Mouse (Mus musculus): ENCODE measurements at regions not wholly inside any gene's neighbourhood (a gene's known extent, or its start where the extent isn't known, plus 50 kb on each side); places are given as distances from the start of the nearest gene placed in this dataset.

DNA sequence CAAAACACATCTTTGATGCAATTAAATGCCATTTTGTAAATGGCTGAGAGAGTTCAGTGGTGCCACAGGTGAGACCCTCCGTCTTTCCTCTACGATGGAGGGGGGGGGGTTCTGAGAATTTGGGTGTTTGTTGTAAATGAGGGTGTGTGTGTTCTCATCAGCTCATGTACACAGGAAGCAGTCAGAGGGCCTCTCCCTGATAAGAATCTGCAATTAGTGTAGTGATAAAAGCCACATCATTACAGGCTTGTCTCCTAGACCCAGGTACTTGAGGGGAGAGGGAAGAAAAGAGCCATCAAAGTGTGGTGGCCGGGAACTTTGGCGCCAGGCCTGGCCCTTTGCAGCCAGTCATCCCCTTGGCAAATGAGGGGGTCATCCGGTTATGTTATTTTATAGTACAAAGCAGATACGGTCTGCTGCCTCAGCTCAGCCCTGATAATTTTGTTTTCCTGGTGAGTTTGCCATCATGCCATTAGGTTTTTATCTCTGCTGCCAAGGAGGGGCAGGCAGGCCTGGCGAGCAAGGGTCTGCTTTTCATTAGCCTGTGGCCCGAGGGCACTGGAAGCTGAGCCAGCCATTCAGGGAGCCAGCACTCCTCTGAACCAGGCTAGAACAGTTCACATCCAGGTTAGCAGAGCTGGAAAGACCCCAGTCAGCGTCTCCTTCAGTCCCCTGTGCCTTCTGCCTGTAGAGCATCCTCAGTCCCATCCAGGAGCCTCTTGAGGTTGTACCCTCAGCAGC is 59.7 kb downstream of the H2al1j start:
- H3K27me3 ChIP-seq, result no peaks in the 10 kb centered on the region
- H3K9ac ChIP-seq, result no peak overlapping the region
- 61% methylated on average over 8 of the region's 9 CpGs for WGBS

DNA sequence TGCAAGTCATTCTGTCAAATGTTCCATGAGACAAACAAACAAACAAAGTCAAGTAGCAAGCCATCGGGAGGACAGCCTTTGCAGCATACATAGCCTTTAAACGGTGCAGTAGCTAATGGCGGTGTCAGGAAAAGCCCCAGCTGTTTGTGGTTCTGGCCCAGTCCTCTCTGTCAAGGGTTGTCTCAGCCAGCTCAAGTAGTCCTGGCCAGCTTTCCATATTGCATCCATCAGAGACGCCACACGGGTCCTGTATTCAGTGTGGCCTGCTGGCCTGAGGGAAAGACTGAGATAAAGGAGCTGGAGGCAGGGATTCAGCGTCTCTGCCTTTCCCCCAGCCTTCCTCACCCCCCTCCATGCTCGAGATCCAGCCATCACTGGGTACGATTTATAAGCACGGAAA is 61.2 kb downstream of the H2al1j start:
- ATAC-seq, result no peak
- Histone ChIP-seq H3K36me3 (ENCODE audit: poor library complexity, severe bottlenecking) (no peaks in the 10 kb centered on the region), H3K27ac (no peak overlapping the region), H3K27me3 (no peaks in the 10 kb centered on the region), H3K9ac (no peak overlapping the region), H3K4me3 (no peak overlapping the region), H3K4me2 (no peak overlapping the region), H3K9me3 (replicated peaks) (no peaks in the 10 kb centered on the region), H3K4me1 (no peaks in the 10 kb centered on the region)
- WGBS, result 78% methylated on average over 9 of the region's 9 CpGs

More for the DNA sequence above, 59.7 kb downstream of the H2al1j start:
- Histone ChIP-seq H3K4me2 (no peak overlapping the region), H3K9me3 (replicated peaks) (no peaks in the 10 kb centered on the region), H3K4me3 (no peak overlapping the region), H3K36me3 (ENCODE audit: poor library complexity, severe bottlenecking) (no peaks in the 10 kb centered on the region), H3K4me1 (no peaks in the 10 kb centered on the region), H3K27ac (no peak overlapping the region)
- ATAC-seq, result no peak

DNA sequence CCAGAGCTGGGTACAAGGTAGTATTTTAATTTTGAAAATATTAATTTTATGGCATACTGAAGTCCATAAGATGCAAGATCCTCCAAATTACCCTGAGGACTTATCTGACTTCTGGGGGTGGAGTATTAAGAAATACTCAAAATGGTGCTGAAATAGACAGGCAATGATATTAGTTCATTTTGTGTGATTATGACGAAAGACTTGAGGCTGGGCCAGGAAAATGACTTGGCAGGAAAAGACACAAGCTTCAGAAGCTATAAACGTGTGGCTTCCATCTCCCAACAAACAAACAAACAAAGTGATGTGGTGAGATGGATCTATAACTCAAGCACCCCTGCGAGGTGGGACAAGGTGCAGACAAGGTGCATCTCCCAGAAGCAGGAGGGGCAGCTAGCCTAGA is 72.8 kb downstream of the H2al1j start:
- 88% methylated on average over 3 of the region's 3 CpGs for WGBS

DNA sequence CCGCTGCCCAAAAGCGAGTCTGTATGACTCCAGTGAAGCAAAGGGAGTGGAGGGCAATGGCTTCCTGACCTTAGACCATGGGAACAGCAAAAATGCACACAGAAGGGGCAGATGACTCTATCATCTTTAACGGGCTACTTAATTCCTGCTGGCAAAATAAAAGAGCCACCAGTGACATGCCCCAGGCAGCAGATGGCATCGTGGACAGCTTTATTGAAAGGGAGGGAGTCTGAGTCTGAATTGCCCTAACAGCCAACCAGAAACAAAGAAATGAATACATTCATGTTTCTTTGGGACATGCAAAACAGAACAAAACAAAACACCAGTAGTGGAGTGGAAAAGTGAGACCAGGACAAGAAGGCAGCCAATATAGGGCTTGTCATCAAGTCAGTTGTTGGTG is 76.7 kb downstream of the H2al1j start:
- no peak overlapping the region for H3K4me2 ChIP-seq
- H3K27me3 ChIP-seq, result no peaks in the 10 kb centered on the region
- ATAC-seq, result no peak
- H3K9me3 ChIP-seq (replicated peaks), result no peaks in the 10 kb centered on the region; the same call in 1 of the 2 replicates
- no peak overlapping the region for H3K9ac ChIP-seq
- H3K27ac ChIP-seq, result no peak overlapping the region
- H3K4me1 ChIP-seq, result peaks cover 5% of the 10 kb centered on the region; the same call in 1 of the 2 replicates
- WGBS, result 57% methylated on average over 4 of the region's 4 CpGs
- no peak overlapping the region for H3K4me3 ChIP-seq
- H3K36me3 ChIP-seq (ENCODE audit: poor library complexity, severe bottlenecking), result no peaks in the 10 kb centered on the region

More for the DNA sequence above, 72.8 kb downstream of the H2al1j start:
- Histone ChIP-seq H3K36me3 (ENCODE audit: poor library complexity, severe bottlenecking) (no peaks in the 10 kb centered on the region), H3K4me1 (peaks cover 5% of the 10 kb centered on the region; the same call in 1 of the 2 replicates), H3K27me3 (no peaks in the 10 kb centered on the region), H3K9ac (no peak overlapping the region), H3K27ac (no peak overlapping the region), H3K4me2 (no peak overlapping the region), H3K4me3 (no peak overlapping the region), H3K9me3 (replicated peaks) (no peaks in the 10 kb centered on the region; the same call in 1 of the 2 replicates)
- no peak for ATAC-seq

DNA sequence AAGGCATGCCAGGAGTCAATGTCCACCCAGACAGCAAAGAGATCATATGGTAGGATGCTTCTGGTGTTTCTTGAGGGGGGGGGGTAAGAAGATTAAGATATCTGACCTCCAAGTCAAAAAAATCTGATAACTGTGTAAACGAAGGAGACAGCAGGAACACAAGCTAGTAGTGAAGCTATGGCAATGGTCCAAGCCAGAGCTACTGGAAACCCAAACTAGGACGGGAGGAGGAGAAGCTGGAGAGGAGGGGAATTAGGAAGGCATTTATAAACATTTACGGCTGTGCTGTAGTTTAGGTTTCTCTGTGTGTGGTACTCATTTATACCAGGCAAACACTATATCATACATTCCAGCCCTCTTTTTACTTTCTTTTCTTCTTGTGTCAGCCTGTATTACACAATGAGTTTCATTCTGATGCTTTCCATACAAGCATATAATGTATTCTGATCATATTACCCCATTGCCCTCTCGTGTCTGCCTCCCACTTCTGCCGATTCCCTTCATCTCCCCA is 84.7 kb downstream of the H2al1j start:
- 69% methylated on average over 5 of the region's 5 CpGs for whole genome bisulfite sequencing
- Histone ChIP-seq H3K27me3 (no peaks in the 10 kb centered on the region), H3K27ac (no peak overlapping the region), H3K9ac (no peak overlapping the region), H3K4me3 (no peak overlapping the region), H3K9me3 (replicated peaks) (no peaks in the 10 kb centered on the region), H3K36me3 (ENCODE audit: poor library complexity, severe bottlenecking) (no peaks in the 10 kb centered on the region), H3K4me1 (peaks cover 6% of the 10 kb centered on the region; the same call in 1 of the 2 replicates), H3K4me2 (no peak overlapping the region)
- no peak for ATAC-seq

DNA sequence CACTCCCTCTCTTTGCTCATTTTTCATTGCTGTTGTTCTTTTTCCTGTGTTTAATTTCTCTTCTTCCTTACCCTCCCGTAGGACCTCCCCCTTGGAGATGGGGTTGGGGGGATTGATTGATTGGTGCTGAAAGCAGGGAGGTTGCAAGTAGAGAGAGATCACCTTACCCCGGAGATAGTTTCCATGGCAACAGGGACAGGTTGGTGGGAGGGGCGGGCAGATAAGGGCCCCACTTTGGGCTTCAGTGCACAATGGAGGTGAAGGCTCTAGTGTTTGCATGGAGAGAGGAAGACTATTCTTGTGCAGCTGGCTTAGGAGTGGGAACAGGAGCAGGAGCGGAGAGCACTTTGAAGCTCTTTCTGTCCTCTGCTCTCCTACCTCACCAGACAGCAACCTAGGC is 88.0 kb downstream of the H2al1j start:
- no peaks in the 10 kb centered on the region for H3K36me3 ChIP-seq (ENCODE audit: poor library complexity, severe bottlenecking)
- 34% methylated on average over 4 of the region's 4 CpGs for WGBS
- ATAC-seq, result no peak
- H3K27ac ChIP-seq, result no peak overlapping the region
- H3K4me3 ChIP-seq, result no peak overlapping the region
- H3K9ac ChIP-seq, result no peak overlapping the region
- H3K4me2 ChIP-seq, result no peak overlapping the region
- no peaks in the 10 kb centered on the region for H3K9me3 ChIP-seq (replicated peaks)
- H3K4me1 ChIP-seq, result peaks cover 13% of the 10 kb centered on the region
- no peaks in the 10 kb centered on the region for H3K27me3 ChIP-seq

DNA sequence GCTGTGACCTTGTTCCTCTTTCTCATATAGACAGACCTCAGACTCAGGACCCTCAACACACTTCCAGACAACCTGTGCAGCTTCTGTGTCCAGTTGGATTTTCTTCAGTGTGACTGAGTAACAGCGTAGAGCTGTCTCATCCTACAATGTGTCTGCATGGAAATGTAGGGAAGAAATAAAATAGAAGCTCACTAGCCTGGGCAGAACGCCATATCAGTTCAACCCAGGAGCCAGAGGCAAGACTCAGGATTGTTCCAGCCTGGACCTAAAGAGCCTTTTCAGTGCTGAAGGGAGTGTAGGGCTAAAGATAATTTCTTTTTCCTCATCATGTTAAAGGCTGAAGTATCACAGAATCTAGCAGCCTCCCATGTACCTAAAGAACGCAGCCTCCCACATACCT is 88.9 kb downstream of the H2al1j start:
- Histone ChIP-seq H3K27ac (no peak overlapping the region), H3K27me3 (no peaks in the 10 kb centered on the region), H3K4me1 (peaks cover 13% of the 10 kb centered on the region), H3K36me3 (ENCODE audit: poor library complexity, severe bottlenecking) (no peaks in the 10 kb centered on the region), H3K9me3 (replicated peaks) (no peaks in the 10 kb centered on the region), H3K9ac (no peak overlapping the region), H3K4me2 (no peak overlapping the region), H3K4me3 (no peak overlapping the region)
- no peak for ATAC-seq
- WGBS, result 88% methylated on average over 3 of the region's 3 CpGs

DNA sequence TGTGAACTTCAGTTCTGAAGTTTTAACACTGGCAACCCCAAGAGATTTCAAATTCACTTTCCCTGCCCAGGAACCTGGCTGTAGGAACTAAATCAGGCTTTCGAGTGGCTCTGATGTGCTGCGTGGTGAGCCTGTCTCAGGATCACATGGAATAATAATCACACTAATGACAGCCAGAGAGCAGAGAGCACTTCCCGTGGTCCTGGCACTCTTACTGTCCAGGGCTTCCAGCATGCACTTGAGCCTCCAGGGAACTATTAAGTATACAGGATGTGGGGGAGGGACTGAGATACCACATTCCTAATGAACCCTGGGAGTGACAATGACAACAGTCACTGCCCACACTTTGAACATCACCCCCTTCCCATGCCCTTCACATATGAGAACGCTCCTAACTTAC is 90.2 kb downstream of the H2al1j start:
- Histone ChIP-seq H3K9ac (no peak overlapping the region), H3K9me3 (replicated peaks) (no peaks in the 10 kb centered on the region), H3K27ac (no peak overlapping the region), H3K4me2 (no peak overlapping the region), H3K27me3 (no peaks in the 10 kb centered on the region), H3K4me1 (peaks cover 13% of the 10 kb centered on the region), H3K4me3 (no peak overlapping the region), H3K36me3 (ENCODE audit: poor library complexity, severe bottlenecking) (no peaks in the 10 kb centered on the region)
- 65% methylated on average over 4 of the region's 4 CpGs for WGBS
- ATAC-seq, result no peak

DNA sequence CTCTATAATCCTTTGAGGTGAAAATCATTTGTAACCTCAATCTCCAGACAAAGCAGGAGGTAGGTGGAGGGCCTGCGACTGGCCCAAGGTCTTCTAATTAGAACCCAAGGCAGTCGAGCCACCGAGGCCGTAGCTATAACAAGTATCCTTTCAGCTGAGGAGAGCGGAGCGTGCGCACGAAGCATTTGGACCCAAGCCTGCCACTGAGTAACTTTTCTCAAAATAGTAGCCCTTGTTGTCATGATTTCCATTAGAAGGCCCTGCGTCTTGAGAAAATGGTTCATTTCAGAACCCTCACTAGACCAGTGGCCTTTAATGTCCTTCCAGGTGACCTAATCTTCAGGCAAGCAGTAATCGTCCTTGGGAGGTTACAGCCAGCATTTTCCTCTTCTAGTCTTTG is 90.6 kb downstream of the H2al1j start:
- Histone ChIP-seq H3K36me3 (ENCODE audit: poor library complexity, severe bottlenecking) (no peaks in the 10 kb centered on the region), H3K4me3 (no peak overlapping the region), H3K4me2 (no peak overlapping the region), H3K4me1 (peaks cover 13% of the 10 kb centered on the region), H3K27ac (no peak overlapping the region), H3K27me3 (no peaks in the 10 kb centered on the region), H3K9me3 (replicated peaks) (no peaks in the 10 kb centered on the region), H3K9ac (no peak overlapping the region)
- WGBS, result 80% methylated on average over 10 of the region's 10 CpGs
- no peak for ATAC-seq

DNA sequence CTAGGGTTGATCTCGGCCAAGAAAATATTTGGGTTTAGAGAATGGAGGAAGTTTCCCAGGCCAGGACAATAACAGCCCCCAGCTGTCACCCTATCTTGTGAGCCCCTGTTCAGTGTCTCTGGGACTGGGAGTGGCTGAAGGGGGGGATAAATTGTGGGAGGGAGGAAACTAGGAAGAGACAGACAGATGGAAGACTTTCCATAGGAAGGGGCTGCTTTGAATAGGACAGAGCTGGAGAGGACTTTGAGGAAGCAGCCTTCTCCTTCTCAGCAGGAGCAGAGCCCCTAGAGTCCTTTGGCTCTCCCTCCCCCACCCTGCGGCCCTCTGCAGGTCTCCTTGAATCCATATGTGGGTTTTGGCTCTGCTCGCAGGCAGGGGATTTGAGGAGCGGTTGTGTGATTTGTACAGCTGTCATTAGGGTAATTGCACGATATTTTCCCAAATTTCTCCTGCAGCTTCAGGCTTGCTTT is 91.6 kb downstream of the H2al1j start:
- H3K36me3 ChIP-seq (ENCODE audit: poor library complexity, severe bottlenecking), result no peaks in the 10 kb centered on the region
- no peak overlapping the region for H3K4me2 ChIP-seq
- no peaks in the 10 kb centered on the region for H3K9me3 ChIP-seq (replicated peaks)
- no peaks in the 10 kb centered on the region for H3K27me3 ChIP-seq
- 55% methylated on average over 4 of the region's 5 CpGs for WGBS
- no peak for ATAC-seq
- no peak overlapping the region for H3K27ac ChIP-seq
- peaks cover 13% of the 10 kb centered on the region for H3K4me1 ChIP-seq
- H3K9ac ChIP-seq, result no peak overlapping the region
- H3K4me3 ChIP-seq, result no peak overlapping the region

DNA sequence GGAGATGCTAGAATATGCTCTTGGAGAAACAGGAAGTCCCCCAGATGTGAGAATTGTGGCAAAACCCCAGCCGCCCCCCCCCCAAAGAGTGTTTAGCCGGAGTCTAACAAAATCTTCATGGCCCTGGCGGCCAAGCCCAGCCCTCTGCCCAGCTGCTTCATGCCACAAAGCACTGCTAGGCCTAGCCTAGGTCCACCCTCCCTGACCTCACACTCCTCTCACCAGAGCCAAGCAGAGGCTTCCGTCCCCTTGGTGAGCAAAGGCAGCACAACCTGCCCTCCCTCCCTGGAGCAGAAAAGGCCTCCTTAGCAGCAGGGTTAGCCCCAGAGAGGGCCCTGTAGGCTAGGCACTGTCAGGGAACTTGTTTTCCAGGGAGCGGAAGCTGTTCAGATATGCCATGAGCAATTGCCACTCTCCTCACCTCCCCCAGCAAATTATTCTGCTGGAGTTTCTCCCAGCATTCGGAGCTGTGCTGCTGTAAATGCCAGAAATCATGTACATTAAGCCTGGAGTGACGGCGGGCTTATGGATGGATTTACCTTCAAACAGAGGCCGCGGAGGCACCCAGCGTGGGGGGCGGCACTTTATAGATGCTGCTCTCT is 104.9 kb downstream of the H2al1j start:
- 62% methylated on average over 11 of the region's 12 CpGs for WGBS
- peaks cover 9% of the 10 kb centered on the region; the same call in 1 of the 2 replicates for H3K27me3 ChIP-seq
- no peaks in the 10 kb centered on the region for H3K9me3 ChIP-seq (replicated peaks)
- H3K36me3 ChIP-seq (ENCODE audit: poor library complexity, severe bottlenecking), result no peaks in the 10 kb centered on the region
- H3K4me1 ChIP-seq, result peaks cover 18% of the 10 kb centered on the region
- no peak overlapping the region for H3K27ac ChIP-seq
- H3K4me3 ChIP-seq, result no peak overlapping the region
- H3K4me2 ChIP-seq, result no peak overlapping the region
- H3K9ac ChIP-seq, result no peak overlapping the region
- no peak for ATAC-seq

DNA sequence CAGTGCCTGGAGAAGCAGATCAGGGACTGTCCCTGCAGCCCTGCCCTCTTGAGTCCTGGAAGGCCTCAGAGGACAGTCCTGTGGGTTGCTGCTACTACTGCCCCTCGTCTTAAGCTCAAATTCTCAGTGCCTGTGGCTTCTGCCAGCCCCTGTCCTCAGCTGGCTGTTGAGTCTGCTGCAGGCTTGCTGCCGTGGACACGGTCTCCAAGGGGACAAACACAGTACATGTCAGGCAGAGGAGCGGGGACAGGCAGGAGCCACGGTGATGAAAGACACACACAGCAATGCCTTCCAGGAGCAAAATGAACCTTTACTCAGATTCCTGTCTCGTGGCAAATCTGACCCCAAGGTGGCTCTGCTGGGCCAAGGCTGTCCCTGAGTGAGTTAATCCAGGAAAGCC is 107.7 kb downstream of the H2al1j start:
- Histone ChIP-seq H3K27me3 (peaks cover 9% of the 10 kb centered on the region; the same call in 1 of the 2 replicates), H3K9ac (no peak overlapping the region), H3K27ac (no peak overlapping the region), H3K4me2 (no peak overlapping the region), H3K36me3 (ENCODE audit: poor library complexity, severe bottlenecking) (no peaks in the 10 kb centered on the region), H3K4me1 (peaks cover 20% of the 10 kb centered on the region), H3K9me3 (replicated peaks) (no peaks in the 10 kb centered on the region), H3K4me3 (no peak overlapping the region)
- WGBS, result 50% methylated on average over 6 of the region's 6 CpGs
- ATAC-seq, result no peak

All from forebrain, embryonic 13.5 days (tissue).